Mouse (Mus musculus): Measurements from ENCODE around the gene Fam189a1. TPM values are rescaled to one million over a fixed set of nuclear protein-coding genes. Genes with fewer than 3 reads are reported as not detected.
A peak's percentile ranks its signal among the peaks of the same experiment; 100 is the strongest.

The Fam189a1 gene
- total RNA-seq, 2 experiments from 2014 or later = 0.09 to 0.14 TPM

- DNase-seq = no peak
Observed at GRCm38 (mm10) chr7:65104207-65105096, 51.9 kb downstream of the Fam189a1 start.

DNA sequence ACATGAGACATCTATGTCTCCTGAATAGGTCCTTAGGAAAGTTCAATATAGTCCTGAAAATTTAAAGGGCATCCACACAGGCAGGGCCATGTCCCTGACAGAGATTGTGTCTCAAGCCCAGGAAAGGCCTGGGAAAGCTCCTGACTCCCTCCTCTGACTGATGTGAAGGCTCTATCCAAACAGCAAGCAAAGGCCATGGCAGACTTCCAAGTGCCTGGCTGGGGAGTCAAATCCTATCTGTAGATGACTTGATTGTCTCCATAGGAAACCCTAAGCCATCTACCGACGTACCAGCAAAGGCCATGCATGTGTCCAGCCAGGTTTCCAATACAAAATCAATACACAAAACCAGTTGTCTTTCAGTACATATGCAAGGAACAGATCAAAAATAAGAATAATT lies 54.7 kb downstream of the Fam189a1 start:
- no peak for DNase-seq

DNA sequence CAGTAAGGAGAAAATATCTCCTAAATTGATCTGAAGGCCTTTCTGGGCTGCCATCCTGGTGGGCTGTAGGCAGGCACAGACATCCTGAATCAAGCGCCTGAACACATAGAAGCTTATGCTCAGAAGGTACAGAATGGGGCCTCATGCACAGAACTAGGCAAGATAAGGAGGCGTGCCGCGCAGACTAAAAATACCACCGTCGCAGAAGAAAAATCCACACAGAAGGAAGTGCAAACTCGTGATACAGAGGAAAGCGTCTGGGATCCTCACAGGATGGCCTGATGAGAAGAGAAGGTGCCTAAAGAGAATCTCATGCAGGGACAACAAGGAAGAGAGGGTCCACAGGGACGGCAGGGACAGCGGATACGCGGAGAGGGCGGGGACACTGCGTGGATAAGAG lies 58.7 kb downstream of the Fam189a1 start:
- no peak for DNase-seq

DNA sequence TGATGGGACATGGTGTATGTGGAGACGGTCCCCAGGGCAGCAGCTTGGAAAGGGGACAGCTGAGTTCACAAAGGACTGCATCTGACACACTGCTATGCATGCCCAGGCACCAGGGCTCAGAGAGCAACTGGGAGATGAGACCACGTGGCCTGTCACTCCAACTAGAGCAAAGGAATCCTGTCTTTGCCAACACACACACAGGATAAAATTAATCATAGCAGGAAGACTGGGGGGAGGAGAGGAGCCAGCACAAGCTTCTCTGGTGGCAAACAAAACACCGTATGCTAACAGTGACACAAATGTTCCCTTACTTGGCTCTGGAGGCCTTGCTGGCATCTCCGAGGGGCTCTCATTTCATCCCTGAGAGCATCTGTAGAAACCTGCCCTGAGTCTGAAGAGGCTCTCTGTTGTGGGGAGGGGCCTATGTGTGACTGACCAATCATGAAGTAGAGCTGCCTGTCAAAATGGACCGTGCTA lies 60.7 kb downstream of the Fam189a1 start:
- DNase-seq = no peak

DNA sequence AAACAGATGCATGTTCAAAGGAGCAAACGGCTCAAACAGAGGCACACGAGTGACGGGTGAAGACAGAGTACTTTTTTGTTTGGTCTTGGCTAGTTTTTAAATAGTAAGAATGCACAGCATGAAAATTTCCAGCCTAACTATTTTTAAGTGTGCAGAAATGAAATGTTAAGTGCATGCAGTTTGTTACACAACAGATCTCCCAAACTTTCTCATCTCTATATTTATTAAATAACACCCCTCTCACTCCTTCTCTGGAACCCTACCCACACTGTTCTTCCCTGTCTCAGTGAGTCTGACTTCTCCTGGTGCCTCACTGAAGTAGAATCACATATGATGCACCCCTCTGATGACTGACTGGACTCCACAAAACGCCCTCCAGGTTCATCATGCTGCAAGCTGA lies 63.1 kb downstream of the Fam189a1 start:
- DNase-seq = no peak

- DNase-seq = no peak
Observed at GRCm38 (mm10) chr7:65091486-65091885, 64.9 kb downstream of the Fam189a1 start.

DNA sequence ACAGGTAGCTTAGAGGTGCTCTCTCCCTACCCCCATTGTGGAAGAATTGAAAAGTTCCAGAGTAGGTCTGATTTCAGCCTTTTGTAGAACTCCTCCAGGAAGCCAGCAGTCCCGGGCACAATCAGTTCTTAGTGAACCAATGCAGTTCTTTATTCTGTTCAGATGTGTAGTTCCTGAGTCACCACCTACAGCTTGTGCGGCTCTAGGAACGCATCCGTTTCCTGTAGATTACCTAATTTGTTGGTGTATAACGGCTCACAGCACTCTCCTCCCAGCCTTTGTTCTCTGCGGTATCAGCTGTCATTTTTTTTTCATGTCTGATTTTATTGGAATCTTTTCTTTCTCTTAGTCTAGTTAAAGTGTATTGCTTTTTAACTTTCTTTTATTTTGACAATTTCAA lies 70.4 kb downstream of the Fam189a1 start:
- DNase-seq = no peak

GRCm38 (mm10) chr7:65082778-65083091 lies 73.6 kb downstream of the Fam189a1 start:
- no peak for DNase-seq

DNA sequence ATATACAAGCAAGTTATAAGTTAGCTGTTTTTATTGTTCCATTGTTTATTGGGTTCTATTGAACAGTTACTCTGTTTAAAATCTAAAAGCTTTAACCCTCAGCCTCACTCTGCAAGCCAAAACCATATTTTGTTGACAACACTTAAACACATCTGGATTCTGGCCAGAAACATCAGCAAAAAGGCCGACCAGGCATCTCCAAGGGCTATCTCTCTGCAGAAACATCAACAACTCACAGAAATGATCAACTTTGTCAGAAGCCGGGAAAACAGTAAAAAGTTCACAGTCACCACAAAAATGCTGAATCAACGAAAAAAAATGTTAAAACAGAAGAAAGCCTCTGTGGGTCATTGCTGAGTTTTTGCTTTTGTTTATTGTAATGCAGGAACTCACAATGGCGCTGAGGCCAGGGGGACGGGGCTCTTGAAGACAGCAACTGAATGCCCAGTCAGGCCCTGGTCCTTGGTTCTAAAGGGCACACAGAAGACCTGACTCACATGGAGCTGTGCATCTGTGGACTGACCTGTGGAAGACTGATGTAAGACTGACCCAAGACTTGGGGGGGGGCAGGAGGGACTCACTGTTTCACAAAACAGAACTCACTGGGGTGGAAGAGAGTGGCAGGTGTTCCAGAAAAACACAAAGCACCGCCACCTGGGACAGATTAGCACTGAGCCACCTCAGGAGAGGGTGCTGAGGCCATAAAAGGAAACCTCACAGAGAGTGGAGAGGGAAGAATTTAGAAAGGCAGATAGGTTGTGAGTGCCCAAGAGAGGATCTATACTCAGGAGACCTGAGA lies 74.2 kb downstream of the Fam189a1 start:
- no peak for DNase-seq

DNA sequence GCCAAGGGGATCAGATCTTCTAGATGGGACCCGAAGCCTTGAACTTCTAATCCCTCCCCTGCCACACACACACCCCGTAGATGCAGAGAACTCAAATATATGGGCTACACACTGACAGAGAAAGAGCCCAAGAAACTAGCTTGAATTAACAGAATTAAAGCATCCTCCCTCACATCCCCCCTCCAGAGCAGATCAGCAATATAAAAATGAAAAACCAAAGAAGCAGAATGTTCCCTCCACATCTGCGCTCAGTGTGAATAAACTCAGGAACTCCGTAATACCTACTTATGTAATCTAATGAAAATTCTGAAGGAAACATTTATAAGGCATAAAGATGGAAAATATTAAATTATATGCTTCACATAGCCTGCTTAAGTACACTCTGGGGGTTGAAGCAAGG lies 80.2 kb downstream of the Fam189a1 start:
- DNase-seq = no peak

- DNase-seq = no peak
Observed at GRCm38 (mm10) chr7:65074194-65074593, 82.2 kb downstream of the Fam189a1 start.

- DNase-seq = peak; percentile 72
Observed at GRCm38 (mm10) chr7:65073555-65073954, 82.8 kb downstream of the Fam189a1 start.

GRCm38 (mm10) chr7:65066211-65066610 lies 90.2 kb downstream of the Fam189a1 start:
- DNase-seq = no peak

- DNase-seq = no peak
Observed at GRCm38 (mm10) chr7:65065457-65065856, 90.9 kb downstream of the Fam189a1 start.

DNA sequence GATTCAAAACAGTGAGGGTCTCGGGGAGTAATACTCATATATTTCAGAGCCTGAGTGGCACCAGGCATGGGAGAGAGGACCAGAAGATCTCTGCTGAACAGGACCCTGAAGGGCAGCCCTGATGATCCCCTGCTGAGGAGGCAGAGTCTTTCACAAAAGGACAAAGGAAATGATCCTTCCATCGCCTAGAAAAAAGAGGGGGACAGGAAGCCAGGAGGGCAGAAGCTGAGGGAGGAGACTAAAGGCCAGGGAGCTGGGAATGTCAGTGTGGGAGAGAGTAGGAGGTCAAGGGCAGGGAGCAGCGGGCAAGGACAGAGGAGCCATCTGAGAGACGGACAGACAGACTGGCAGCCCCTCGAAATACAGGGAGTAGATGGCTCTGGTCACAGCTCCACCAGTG lies 91.7 kb downstream of the Fam189a1 start:
- no peak for DNase-seq

GRCm38 (mm10) chr7:65064096-65064495 lies 92.3 kb downstream of the Fam189a1 start:
- DNase-seq = no peak

DNA sequence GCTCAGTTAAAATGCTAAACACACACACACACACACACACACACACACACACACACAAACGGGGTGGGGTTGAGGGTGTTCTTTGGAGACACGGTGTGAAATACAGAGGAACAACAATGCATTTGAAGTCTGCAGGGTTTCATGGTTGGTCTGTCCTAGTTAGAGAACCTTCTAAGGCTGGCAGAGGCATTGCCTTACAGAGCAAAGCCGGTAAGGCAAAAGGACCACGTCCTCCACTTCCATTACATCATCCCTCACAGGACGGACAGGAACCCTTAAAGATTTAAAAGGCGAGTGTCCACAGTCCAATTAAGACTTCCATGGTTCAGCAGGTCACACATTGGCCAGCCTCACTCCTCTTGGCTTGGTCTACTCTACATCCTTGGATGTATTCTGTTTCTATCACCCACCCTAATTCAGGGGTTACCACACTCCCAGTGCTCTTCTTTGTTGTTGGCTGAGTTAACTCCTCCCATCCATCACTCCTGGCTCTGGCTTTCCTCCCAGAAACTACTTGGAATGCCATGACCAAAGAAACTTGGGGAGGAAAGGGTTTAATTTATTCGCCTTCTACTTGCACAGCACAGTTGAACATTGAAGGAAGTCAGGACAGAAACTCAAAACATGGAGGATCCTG lies 96.1 kb downstream of the Fam189a1 start:
- no peak for DNase-seq

DNA sequence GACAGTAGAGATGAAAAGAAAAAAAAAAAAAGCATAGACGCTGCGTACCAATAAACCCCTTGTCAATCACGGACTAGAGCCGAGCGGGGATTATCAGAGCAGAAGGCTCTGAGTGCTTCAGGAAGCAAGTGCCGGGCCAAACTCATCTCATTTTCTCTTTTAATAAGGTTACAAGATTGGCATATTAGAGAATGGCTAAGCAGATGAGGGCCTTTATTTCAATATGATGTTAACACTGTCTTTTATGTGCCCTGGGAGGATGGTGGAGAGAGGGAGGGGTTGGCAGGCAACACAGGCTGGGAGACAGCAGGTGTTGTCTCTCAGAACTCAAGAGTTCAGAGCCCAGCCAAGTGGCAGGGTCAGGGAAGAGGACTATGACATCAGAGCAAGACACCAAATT lies 99.5 kb downstream of the Fam189a1 start:
- no peak for DNase-seq

DNA sequence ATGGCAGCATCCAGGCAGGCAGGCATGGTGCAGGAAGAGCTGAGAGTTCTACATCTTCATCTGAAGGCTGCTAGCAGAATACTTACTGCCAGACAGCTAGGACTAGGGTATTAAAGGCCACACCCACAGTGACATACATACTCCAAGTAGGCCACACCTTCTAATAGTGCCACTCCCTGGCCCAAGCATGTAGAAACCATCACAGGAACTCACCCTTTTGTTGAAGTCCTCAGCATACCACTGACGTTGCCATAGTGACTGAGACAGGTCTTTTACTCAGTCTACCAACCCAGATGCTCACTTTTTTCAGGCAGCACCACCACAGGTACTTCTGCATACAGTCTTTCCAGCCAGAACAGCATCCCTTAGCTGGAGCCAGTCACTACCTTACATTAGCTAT lies 104.4 kb downstream of the Fam189a1 start:
- DNase-seq = no peak

GRCm38 (mm10) chr7:65049236-65049954 lies 107.0 kb downstream of the Fam189a1 start:
- no peak for DNase-seq

- DNase-seq = no peak
Observed at GRCm38 (mm10) chr7:65047700-65048099, 108.7 kb downstream of the Fam189a1 start.

DNA sequence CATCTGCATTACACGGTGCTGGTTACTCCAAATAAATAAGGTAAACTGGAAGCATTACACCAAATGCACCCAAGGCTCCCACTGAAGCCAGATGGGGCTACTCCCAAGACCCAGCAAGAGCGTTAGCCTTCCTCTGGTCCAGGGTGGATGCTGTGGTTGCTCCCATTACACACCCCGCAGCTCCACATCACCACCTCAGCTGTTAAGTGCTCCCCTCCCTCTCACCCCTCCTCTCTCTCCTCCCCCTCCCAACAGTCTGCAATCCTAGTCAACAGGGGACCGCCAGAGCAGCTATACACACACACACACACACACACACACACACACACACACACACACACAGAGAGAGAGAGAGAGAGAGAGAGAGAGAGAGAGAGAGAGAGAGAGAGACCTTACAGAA lies 109.7 kb downstream of the Fam189a1 start:
- no peak for DNase-seq

- no peak for DNase-seq
Observed at GRCm38 (mm10) chr7:65044280-65044679, 112.1 kb downstream of the Fam189a1 start.
